In the genomic region with DNA sequence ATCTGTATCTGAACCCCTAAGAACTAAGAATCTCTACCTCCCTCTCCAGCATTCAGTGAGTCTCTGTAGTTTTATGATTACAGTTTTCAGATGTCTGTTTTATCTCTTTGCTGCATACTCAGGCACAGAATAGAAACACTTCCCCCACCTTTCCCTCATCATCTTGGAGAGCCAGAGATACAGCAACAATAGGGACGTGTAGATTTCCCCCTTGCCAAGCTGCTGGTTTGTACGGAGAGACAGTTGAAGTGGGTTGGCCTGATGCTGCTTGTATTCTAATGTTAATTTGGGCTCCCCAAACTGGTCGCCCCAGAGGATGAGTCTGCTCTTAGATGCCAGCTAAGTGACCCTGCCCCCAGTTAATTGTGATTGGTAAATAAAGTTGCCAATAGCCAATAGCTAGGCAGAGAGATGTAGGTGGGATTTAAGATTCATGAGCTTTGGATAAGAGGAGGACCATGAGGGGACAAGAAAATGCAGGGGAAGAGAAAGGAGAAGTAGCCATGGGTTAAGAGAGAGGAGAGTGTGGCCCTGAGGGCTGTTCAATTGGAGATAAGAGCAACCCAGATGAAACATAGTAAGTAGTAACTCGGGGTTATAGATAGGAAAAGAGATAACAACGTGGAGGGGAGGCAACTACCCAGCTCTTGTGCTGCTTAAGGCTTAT, we compare ENCODE assay signal across 1 mouse cellular context.
TF ChIP-seq lines count a peak whose summit lies in the region.

No protein-coding gene starts in this region.

TF ChIP-seq in MEL, 35 proteins besides CTCF, POLR2A, EP300 and RAD21 (continued from another document):
- TF ChIP-seq CHD1 (IDR thresholded peaks at IDR 0.05; ENCODE audit: low read depth, low read length) (no peak), SIN3A (IDR thresholded peaks at IDR 0.05; ENCODE audit: low read length) (peak; percentile 70), TAL1 (IDR thresholded peaks at IDR 0.05; ENCODE audit: low read length) (peak; percentile 76), MYC (IDR thresholded peaks at IDR 0.05; ENCODE audit: low read depth, low read length) (peak; percentile 82), USF1 (IDR thresholded peaks at IDR 0.05; ENCODE audit: low read depth, low read length) (no peak), MEF2A (IDR thresholded peaks at IDR 0.05; ENCODE audit: extremely low read depth, insufficient replicate concordance, low read depth, low read length, poor library complexity, severe bottlenecking) (no peak), MAX (IDR thresholded peaks at IDR 0.05; ENCODE audit: low read length) (peak; percentile 55), ETS1 (IDR thresholded peaks at IDR 0.05; ENCODE audit: low read depth, low read length) (peak; percentile 83), BHLHE40 (IDR thresholded peaks at IDR 0.05; ENCODE audit: borderline replicate concordance, low read depth, low read length) (no peak), MXI1 (IDR thresholded peaks at IDR 0.05; ENCODE audit: low read depth, low read length) (no peak)
TF ChIP-seq in MEL: peak in this region for 13.
